Mouse (Mus musculus): Measurements from ENCODE around the gene Tnpo3.

GRCm38 (mm10) chr6:29557112-29557511, 52.6 kb downstream of the Tnpo3 start:
- TF ChIP-seq GATA1 (IDR thresholded peaks at IDR 0.05; ENCODE audit: borderline replicate concordance, low read length) (no peak), FLI1 (IDR thresholded peaks at IDR 0.05; ENCODE audit: low read length) (no peak)

Measured in megakaryocyte, embryonic 14.5 days (primary cell).